8 mouse cellular contexts compared by ENCODE assay signal in genomic region chr17:32142907-32143854, GRCm38 (mm10). TPM values are rescaled to one million over a fixed set of nuclear protein-coding genes. Genes with fewer than 3 reads are reported as not detected.
DNase-seq lines count a peak whose midpoint lies in the region; ATAC-seq lines count a peak whose summit lies in the region.

No protein-coding gene starts in this region.

- DNase-seq in ZHBTc4 (ENCODE audit: low read depth, low spot score) = peak; percentile 92
- peak; percentile 78 to 82 for DNase-seq in gastrocnemius, adult 8-10 months (ENCODE audit: low spot score in 2 of 2)
- peak; percentile 16 for DNase-seq in hindlimb bud, embryonic 11.5 days (ENCODE audit: extremely low spot score, low read depth, low spot score)
- peak; percentile 57 to 60 for DNase-seq in left cerebral cortex, adult 8-10 months (ENCODE audit: low spot score in 2 of 2)
- DNase-seq in right cerebral cortex, postnatal 14 days = peak; percentile 78
- peak; percentile 72 to 84 for DNase-seq in urinary bladder, postnatal 36 days (ENCODE audit: low spot score in 2 of 2)

- ATAC-seq in common myeloid progenitor, adult 5-6 weeks (replicated peaks; ENCODE audit: low read depth, poor library complexity, severe bottlenecking) = peak; percentile 97
- peak; percentile 99 for ATAC-seq in megakaryocyte progenitor cell, adult 5-6 weeks (replicated peaks; ENCODE audit: poor library complexity)

RNA-seq across cellular contexts. Expression of gene Notch3, which starts 23.5 kb away (rescaled TPM):
- total RNA-seq in common myeloid progenitor, adult 5-6 weeks (2017) = 0.05 and 0.18 TPM in 2 replicates
- total RNA-seq in gastrocnemius, adult 8-10 months (2022) = 10 to 100 TPM in 1 of 4 experiments, 1 to 10 TPM in 3; 7.3 to 10.6 (median 8.4) TPM
- total RNA-seq in left cerebral cortex, adult 8-10 months (2022) = 10 to 100 TPM in 2 of 4 experiments, 1 to 10 TPM in 2; 8.6 to 12.2 (median 9.7) TPM
- 0.02 TPM in 1 of 2 replicates, not detected in the other for total RNA-seq in megakaryocyte progenitor cell, adult 5-6 weeks (2015)
- not detected in 2 replicates for total RNA-seq in megakaryocyte progenitor cell, adult 5-6 weeks (2017)

RNA-seq across cellular contexts. Expression of gene Ephx3, which starts 46.2 kb away (rescaled TPM):
- total RNA-seq in common myeloid progenitor, adult 5-6 weeks (2017) = not detected in 2 replicates
- total RNA-seq in gastrocnemius, adult 8-10 months (2022) = under 1 TPM in 2 of 4 experiments, not detected in 2; 0.24 TPM
- total RNA-seq in left cerebral cortex, adult 8-10 months (2022) = under 1 TPM in 3 of 4 experiments, not detected in 1; 0.21 to 0.39 (median 0.23) TPM
- total RNA-seq in megakaryocyte progenitor cell, adult 5-6 weeks (2015) = 0.20 TPM in 1 of 2 replicates, not detected in the other
- not detected in 2 replicates for total RNA-seq in megakaryocyte progenitor cell, adult 5-6 weeks (2017)

Comparison
In these comparisons a context has a peak if more than half of its experiments do, and no peak if none do; other contexts are left out.
1. Peak in every context shown above with its lines: DNase-seq and ATAC-seq.
2. DNase-seq: peak in every context shown above with its lines; median percentile 92 in ZHBTc4; 80 in gastrocnemius, adult 8-10 months; 78 in right cerebral cortex, postnatal 14 days; 78 in urinary bladder, postnatal 36 days; 58 in left cerebral cortex, adult 8-10 months; 16 in hindlimb bud, embryonic 11.5 days.